Mouse (Mus musculus) forebrain, embryonic 14.5 days (tissue): ENCODE measurements around the gene Myo9b. TPM values are rescaled to one million over a fixed set of nuclear protein-coding genes. Genes with fewer than 3 reads are reported as not detected.

Experiments
- ATAC-seq: fragments of 200-750 bp; cut with Nextera tagmentation; 2 replicates; pipeline ENCODE4 v1.8.0; 2017; ENCODE audit warnings: mild to moderate bottlenecking, moderate library complexity
- DNase-seq: peaks from one replicate; pipeline ENCODE4 v3.0.0-alpha.2; 2015; ENCODE audit warnings: low spot score
- H3K27ac ChIP-seq: fragments of 300-500 bp; sonication (generic); 2 replicates; pipeline ENCODE4 v1.5.1; 2014; ENCODE audit warnings: low read depth, mild to moderate bottlenecking, control low read depth, low read length, moderate library complexity
- H3K27me3 ChIP-seq: fragments of 300-500 bp; sonication (generic); replicated peaks from 2 replicates; pipeline ENCODE4 v1.6.1; 2014; ENCODE audit warnings: low read length, control low read depth, mixed read lengths; ENCODE audit not compliant: control insufficient read depth, insufficient read depth
- H3K36me3 ChIP-seq: fragments of 300-500 bp; sonication (generic); 2 replicates; pipeline ENCODE4 v1.6.1; 2014; ENCODE audit warnings: low read length, control low read depth; ENCODE audit not compliant: control insufficient read depth, insufficient read depth
- H3K4me1 ChIP-seq: fragments of 300-500 bp; sonication (generic); 2 replicates; pipeline ENCODE4 v1.6.1; 2014; ENCODE audit warnings: antibody characterized with exemption, low read length, control low read depth; ENCODE audit not compliant: control insufficient read depth, insufficient read depth
- H3K4me2 ChIP-seq: fragments of 300-500 bp; sonication (generic); 2 replicates; pipeline ENCODE4 v1.6.1; 2014; ENCODE audit warnings: mild to moderate bottlenecking, control low read depth, low read length
- H3K4me3 ChIP-seq: fragments of 300-500 bp; sonication (generic); 2 replicates; pipeline ENCODE4 v1.5.1; 2014; ENCODE audit warnings: low read depth, low read length, control low read depth
- H3K9ac ChIP-seq: fragments of 300-500 bp; sonication (generic); 2 replicates; pipeline ENCODE4 v1.6.1; 2014; ENCODE audit warnings: mild to moderate bottlenecking, low read length, control low read depth, moderate library complexity
- H3K9me3 ChIP-seq: fragments of 300-500 bp; sonication (generic); replicated peaks from 2 replicates; pipeline ENCODE4 v1.6.1; 2016; ENCODE audit warnings: low read length, control low read depth, mixed read lengths; ENCODE audit not compliant: control insufficient read depth
- WGBS: fragments of 180-500 bp; shearing (Covaris S2); extraction: QIAGEN DNeasy Blood & Tissue Kit; methylation state at CpG from one replicate; pipeline ENCODE4 v1.1.7; 2014; 5-methylcytosine and 5-hydroxymethylcytosine counted together
- polyA plus RNA-seq: library from polyadenylated mRNA; unstranded; fragments of >200 nt; fragmentation: Nextera tagmentation; extraction: Ambion mirVana; gene quantifications from 2 replicates; pipeline ENCODE4 v1.2.1, GENCODE M21; 2014

Myo9b gene
- polyA plus RNA-seq, 1 experiment from 2014 or later = 11.8 TPM

GRCm38 (mm10) chr8:71351520-71351919, 79.0 kb downstream of the Myo9b start:
- Histone ChIP-seq H3K9me3 (no peaks in the 10 kb centered on the region), H3K4me2 (no peak overlapping the region), H3K4me1 (no peaks in the 10 kb centered on the region), H3K27ac (no peak overlapping the region), H3K36me3 (peaks cover 98% of the 10 kb centered on the region), H3K9ac (no peak overlapping the region), H3K4me3 (no peak overlapping the region), H3K27me3 (no peaks in the 10 kb centered on the region)
- ATAC-seq (no peak), DNase-seq (no peak)
- 89% methylated on average over 1 of the region's 1 CpGs for WGBS

GRCm38 (mm10) chr8:71358026-71358425, 85.5 kb downstream of the Myo9b start:
- 94% methylated on average over 3 of the region's 3 CpGs for WGBS

GRCm38 (mm10) chr8:71366771-71367528, 94.4 kb downstream of the Myo9b start, which contains the start of gene Use1:
TSS of gene Use1 (plus strand) at chr8:71366848.
- WGBS = under 1% methylated on average over 56 of the region's 56 CpGs
- peak within 1 kb of the TSS; percentile 85 for H3K27ac ChIP-seq
- H3K4me1 ChIP-seq = peaks cover 10% of the 10 kb centered on the region
- ATAC-seq = peak; percentile 78
- no peaks in the 10 kb centered on the region for H3K27me3 ChIP-seq
- H3K4me3 ChIP-seq = peak within 1 kb of the TSS; percentile 59
- peak within 1 kb of the TSS; percentile 82 for H3K4me2 ChIP-seq
- H3K9me3 ChIP-seq = no peaks in the 10 kb centered on the region
- H3K36me3 ChIP-seq = peaks cover 15% of the 10 kb centered on the region; the same call in 1 of the 2 replicates
- peak within 1 kb of the TSS; percentile 66 for H3K9ac ChIP-seq
- peak; percentile 96 for DNase-seq

More at GRCm38 (mm10) chr8:71358026-71358425, 85.5 kb downstream of the Myo9b start:
- no peak overlapping the region for H3K9ac ChIP-seq
- H3K36me3 ChIP-seq = peaks cover 77% of the 10 kb centered on the region
- H3K9me3 ChIP-seq = no peaks in the 10 kb centered on the region
- H3K27ac ChIP-seq = no peak overlapping the region
- H3K4me2 ChIP-seq = no peak overlapping the region
- no peak for ATAC-seq
- no peak for DNase-seq
- no peaks in the 10 kb centered on the region for H3K4me1 ChIP-seq
- H3K4me3 ChIP-seq = no peak overlapping the region
- H3K27me3 ChIP-seq = no peaks in the 10 kb centered on the region

- Histone ChIP-seq H3K27ac (0 out of 2 replicates have a peak overlapping the region, but pooled peaks have one; percentile 85), H3K9me3 (no peaks in the 10 kb centered on the region), H3K27me3 (no peaks in the 10 kb centered on the region), H3K4me3 (peak overlapping the region; percentile 59), H3K36me3 (peaks cover 15% of the 10 kb centered on the region; the same call in 1 of the 2 replicates), H3K4me1 (peaks cover 10% of the 10 kb centered on the region), H3K9ac (peak overlapping the region; percentile 66), H3K4me2 (peak overlapping the region; percentile 82)
- DNase-seq = no peak
- WGBS = 54% methylated on average over 17 of the region's 17 CpGs
- ATAC-seq = no peak
Observed at GRCm38 (mm10) chr8:71367529-71368176, 95.1 kb downstream of the Myo9b start.

- Histone ChIP-seq H3K27ac (no peak overlapping the region), H3K9me3 (no peaks in the 10 kb centered on the region), H3K9ac (no peak overlapping the region), H3K36me3 (peaks cover 15% of the 10 kb centered on the region; the same call in 1 of the 2 replicates), H3K4me2 (no peak overlapping the region), H3K27me3 (no peaks in the 10 kb centered on the region), H3K4me3 (no peak overlapping the region), H3K4me1 (peaks cover 10% of the 10 kb centered on the region)
- no peak for DNase-seq
- ATAC-seq = no peak
Observed at GRCm38 (mm10) chr8:71368366-71368765, 95.9 kb downstream of the Myo9b start.

DNA sequence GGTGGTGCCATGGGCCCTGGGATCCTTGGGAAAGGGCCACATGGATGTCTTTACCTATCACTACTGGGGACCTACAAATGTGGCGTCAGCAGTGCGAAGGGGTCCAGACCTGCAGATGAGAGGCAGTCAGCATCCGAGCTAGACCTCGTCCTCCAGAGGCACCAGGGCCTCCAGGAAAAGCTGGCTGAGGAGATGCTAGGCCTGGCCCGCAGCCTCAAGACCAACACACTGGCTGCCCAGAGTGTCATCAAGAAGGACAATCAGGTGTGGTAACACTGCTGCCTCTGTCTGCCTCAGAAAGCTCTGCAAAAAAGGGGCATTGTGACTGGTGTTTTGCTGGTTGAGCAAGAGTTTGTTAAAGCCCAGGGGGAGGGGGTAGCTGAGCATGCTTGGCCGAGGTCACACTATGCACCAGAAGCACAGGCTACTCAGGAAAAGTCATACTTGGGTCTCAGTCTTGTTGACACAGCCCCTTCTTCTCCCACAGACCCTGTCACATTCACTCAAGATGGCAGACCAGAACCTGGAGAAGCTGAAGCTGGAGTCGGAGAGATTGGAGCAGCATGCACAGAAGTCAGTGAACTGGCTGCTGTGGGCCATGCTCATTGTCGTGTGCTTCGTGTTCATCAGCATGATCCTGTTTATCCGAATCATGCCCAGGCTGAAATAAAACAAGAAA, 96.7 kb downstream of the Myo9b start:
- Histone ChIP-seq H3K4me3 (no peak overlapping the region), H3K4me1 (peaks cover 10% of the 10 kb centered on the region), H3K27me3 (no peaks in the 10 kb centered on the region), H3K36me3 (peaks cover 15% of the 10 kb centered on the region; the same call in 1 of the 2 replicates), H3K9me3 (no peaks in the 10 kb centered on the region), H3K9ac (no peak overlapping the region), H3K27ac (no peak overlapping the region), H3K4me2 (no peak overlapping the region)
- ATAC-seq (no peak), DNase-seq (no peak)
- 94% methylated on average over 10 of the region's 10 CpGs for WGBS

- Histone ChIP-seq H3K27me3 (no peaks in the 10 kb centered on the region), H3K4me3 (peak overlapping the region; percentile 60), H3K9me3 (no peaks in the 10 kb centered on the region), H3K27ac (no peak overlapping the region; the same call in 1 of the 2 replicates), H3K4me1 (peaks cover 12% of the 10 kb centered on the region), H3K9ac (peak overlapping the region; percentile 60), H3K4me2 (peak overlapping the region; percentile 49), H3K36me3 (peaks cover 18% of the 10 kb centered on the region; the same call in 1 of the 2 replicates)
- no peak for DNase-seq
- ATAC-seq = no peak
- WGBS = 18% methylated on average over 5 of the region's 5 CpGs
Observed at GRCm38 (mm10) chr8:71370711-71371235, 98.3 kb downstream of the Myo9b start.

DNA sequence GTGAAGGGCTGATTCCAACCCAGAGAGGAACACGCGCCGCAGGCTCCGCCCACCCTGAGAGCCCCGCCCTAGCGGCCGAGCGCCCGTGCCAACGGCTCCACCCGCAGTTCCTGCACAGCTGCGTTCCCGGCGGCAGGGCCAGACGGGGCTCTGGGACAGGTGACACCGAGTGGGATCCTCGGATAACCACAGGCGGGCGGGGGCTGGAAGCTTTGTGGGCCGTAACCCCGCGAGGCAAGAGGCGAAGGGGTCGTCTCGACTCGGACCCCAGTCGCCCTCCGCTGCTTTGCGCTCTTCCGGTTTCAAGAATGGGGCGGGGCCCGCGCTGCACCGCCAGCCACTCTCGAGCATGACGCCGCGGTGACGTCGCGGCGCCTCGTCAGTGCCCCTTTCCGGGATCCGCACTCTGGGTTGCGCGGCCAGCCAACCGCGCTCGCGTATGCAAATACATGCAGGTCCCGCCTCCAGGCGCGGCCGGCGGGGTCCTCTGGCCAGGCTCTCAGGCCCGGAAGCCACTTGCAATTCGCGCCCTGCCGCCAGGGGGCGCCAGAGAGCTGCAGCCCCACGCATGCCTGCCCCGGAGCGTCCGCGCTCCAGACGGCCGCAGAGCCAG, 98.8 kb downstream of the Myo9b start, which contains the start of gene Ocel1:
TSS of gene Ocel1 (plus strand) at position 63 of the 613 bp plus-strand sequence.
- DNase-seq (peak; percentile 98), ATAC-seq (peak; percentile 87)
- Histone ChIP-seq H3K27ac (peak within 1 kb of the TSS; percentile 75), H3K9me3 (no peaks in the 10 kb centered on the region), H3K4me2 (peak within 1 kb of the TSS; percentile 49), H3K27me3 (no peaks in the 10 kb centered on the region), H3K9ac (peak within 1 kb of the TSS; percentile 60), H3K4me1 (peaks cover 17% of the 10 kb centered on the region), H3K36me3 (peaks cover 18% of the 10 kb centered on the region; the same call in 1 of the 2 replicates), H3K4me3 (peak within 1 kb of the TSS; percentile 60)
- 1% methylated on average over 66 of the region's 68 CpGs for WGBS
